In genomic region chr2:165364334-165365091, GRCm38 (mm10) we compare ENCODE assay signal across 9 mouse cellular contexts. TPM values are rescaled to one million over a fixed set of nuclear protein-coding genes. Genes with fewer than 3 reads are reported as not detected.
A peak's percentile ranks its signal among the peaks of the same experiment; 100 is the strongest.
DNase-seq lines count a peak whose midpoint lies in the region; ATAC-seq lines count a peak whose summit lies in the region.
"Had no signal": no experiment of that assay in that cellular context is flagged by ENCODE, and none has a peak within 500 bp of the region (broad histone marks: within the 10 kb centered on the region; RNA-seq: fewer than 3 reads in every experiment).

No protein-coding gene starts in this region.

- no peak overlapping the region for H3K27ac ChIP-seq in heart, embryonic 16.5 days (ENCODE audit: low read length)

- 13% methylated on average over 21 of the region's 21 CpGs for WGBS in heart, embryonic 16.5 days

- no peaks in the 10 kb centered on the region for H3K9me3 ChIP-seq in heart, embryonic 16.5 days (replicated peaks; ENCODE audit: control insufficient read depth, low read length)

- peaks cover 9% of the 10 kb centered on the region; the same call in 1 of the 2 replicates for H3K4me1 ChIP-seq in heart, embryonic 16.5 days (ENCODE audit: control insufficient read depth, insufficient read depth, low read length)

- H3K4me3 ChIP-seq in heart, embryonic 16.5 days (ENCODE audit: low read length) = no peak overlapping the region

- H3K4me2 ChIP-seq in heart, embryonic 16.5 days (ENCODE audit: low read depth, low read length) = peak overlapping the region; percentile 52

- no peak overlapping the region for H3K9ac ChIP-seq in heart, embryonic 16.5 days (ENCODE audit: low read length)

- no peaks in the 10 kb centered on the region for H3K36me3 ChIP-seq in heart, embryonic 16.5 days (ENCODE audit: control insufficient read depth, insufficient read depth)

- peak; percentile 28 to 51 for DNase-seq in heart, adult 18-20 months
- DNase-seq in heart, adult 11 months = no peak
- DNase-seq in adrenal gland, adult 18-20 months (ENCODE audit: low spot score in 2 of 2) = peak; percentile 55 to 65
- peak; percentile 86 for DNase-seq in embryo, embryonic 11 days
- peak; percentile 43 to 61 for DNase-seq in layer of hippocampus, postnatal 14 days (ENCODE audit: low spot score in 2 of 2)
- peak; percentile 62 to 68 for DNase-seq in lung, postnatal 4 days
- DNase-seq in spleen, postnatal 4 days (ENCODE audit: low spot score in 2 of 2) = peak; percentile 24 to 78

- ATAC-seq in heart, embryonic 16.5 days (replicated peaks; ENCODE audit: extremely low read depth, insufficient read depth, low FRiP score) = no peak

- peaks cover 35% of the 10 kb centered on the region for H3K27me3 ChIP-seq in heart, embryonic 16.5 days (ENCODE audit: control insufficient read depth, insufficient read depth, low read length)

RNA-seq across cellular contexts. Expression of gene Zfp663, which starts 4.0 kb away (rescaled TPM):
- not detected for total RNA-seq in heart, adult 18-20 months (2021)
- not detected for total RNA-seq in adrenal gland, adult 18-20 months (2021)
- 0.29 and 0.34 TPM in 2 replicates for polyA plus RNA-seq in heart, embryonic 16.5 days (2015; fragmentation: Nextera tagmentation; extraction: Ambion mirVana)
- 1 to 10 TPM; 1.2 to 1.3 TPM for total RNA-seq in layer of hippocampus, postnatal 14 days (2021)
- polyA plus RNA-seq: liver, embryonic 16.5 days had no signal

RNA-seq across cellular contexts. Expression of gene Zfp334, which starts 23.5 kb away (rescaled TPM):
- 1 to 10 TPM; 2.3 to 2.5 TPM for total RNA-seq in heart, adult 18-20 months (2021)
- 1 to 10 TPM; 4.8 to 5.0 TPM for total RNA-seq in adrenal gland, adult 18-20 months (2021)
- polyA plus RNA-seq in heart, embryonic 16.5 days (2015; fragmentation: Nextera tagmentation; extraction: Ambion mirVana) = 3.5 and 3.6 TPM in 2 replicates
- total RNA-seq in layer of hippocampus, postnatal 14 days (2021) = 10 to 100 TPM; 12.6 to 13.4 TPM

RNA-seq across cellular contexts. Expression of gene Ocstamp, which starts 35.7 kb away (rescaled TPM):
- total RNA-seq in heart, adult 18-20 months (2021) = not detected
- total RNA-seq in adrenal gland, adult 18-20 months (2021) = under 1 TPM; 0.19 to 0.30 TPM
- 0.04 TPM in 1 of 2 replicates, not detected in the other for polyA plus RNA-seq in heart, embryonic 16.5 days (2015; fragmentation: Nextera tagmentation; extraction: Ambion mirVana)
- not detected for total RNA-seq in layer of hippocampus, postnatal 14 days (2021)

RNA-seq across cellular contexts. Expression of gene Elmo2, which starts 38.2 kb away (rescaled TPM):
- total RNA-seq in heart, adult 18-20 months (2021) = 10 to 100 TPM; 14.8 to 21.1 TPM
- 10 to 100 TPM; 21.6 to 24.5 TPM for total RNA-seq in adrenal gland, adult 18-20 months (2021)
- 44.9 and 46.2 TPM in 2 replicates for polyA plus RNA-seq in heart, embryonic 16.5 days (2015; fragmentation: Nextera tagmentation; extraction: Ambion mirVana)
- total RNA-seq in layer of hippocampus, postnatal 14 days (2021) = 100 to 1,000 TPM; 158 to 172 TPM
